Mouse (Mus musculus): Measurements from ENCODE around the gene Ints11.

GRCm38 (mm10) chr4:155889316-155889715, 20.0 kb downstream of the Ints11 start:
- no peak for TF ChIP-seq CTCF (IDR thresholded peaks at IDR 0.05; ENCODE audit: control insufficient read depth, insufficient read depth, insufficient replicate concordance, low read depth, low read length)
- no peak for TF ChIP-seq POLR2A (IDR thresholded peaks at IDR 0.05; ENCODE audit: control insufficient read depth, low read depth, low read length)

Data from testis, adult 2 months (tissue).